Mouse (Mus musculus) spleen, postnatal 0 days (tissue): ENCODE data around the gene Cc2d2a. TPM values are rescaled to one million over a fixed set of nuclear protein-coding genes. Genes with fewer than 3 reads are reported as not detected.

Experiments
- polyA plus RNA-seq: library from polyadenylated mRNA; unstranded; fragments of >200 nt; fragmentation: Nextera tagmentation; extraction: Ambion mirVana; gene quantifications from 2 replicates; pipeline ENCODE4 v1.2.1, GENCODE M21; 2015

Cc2d2a gene
- polyA plus RNA-seq = 2.6 and 3.0 TPM in 2 replicates

DNA sequence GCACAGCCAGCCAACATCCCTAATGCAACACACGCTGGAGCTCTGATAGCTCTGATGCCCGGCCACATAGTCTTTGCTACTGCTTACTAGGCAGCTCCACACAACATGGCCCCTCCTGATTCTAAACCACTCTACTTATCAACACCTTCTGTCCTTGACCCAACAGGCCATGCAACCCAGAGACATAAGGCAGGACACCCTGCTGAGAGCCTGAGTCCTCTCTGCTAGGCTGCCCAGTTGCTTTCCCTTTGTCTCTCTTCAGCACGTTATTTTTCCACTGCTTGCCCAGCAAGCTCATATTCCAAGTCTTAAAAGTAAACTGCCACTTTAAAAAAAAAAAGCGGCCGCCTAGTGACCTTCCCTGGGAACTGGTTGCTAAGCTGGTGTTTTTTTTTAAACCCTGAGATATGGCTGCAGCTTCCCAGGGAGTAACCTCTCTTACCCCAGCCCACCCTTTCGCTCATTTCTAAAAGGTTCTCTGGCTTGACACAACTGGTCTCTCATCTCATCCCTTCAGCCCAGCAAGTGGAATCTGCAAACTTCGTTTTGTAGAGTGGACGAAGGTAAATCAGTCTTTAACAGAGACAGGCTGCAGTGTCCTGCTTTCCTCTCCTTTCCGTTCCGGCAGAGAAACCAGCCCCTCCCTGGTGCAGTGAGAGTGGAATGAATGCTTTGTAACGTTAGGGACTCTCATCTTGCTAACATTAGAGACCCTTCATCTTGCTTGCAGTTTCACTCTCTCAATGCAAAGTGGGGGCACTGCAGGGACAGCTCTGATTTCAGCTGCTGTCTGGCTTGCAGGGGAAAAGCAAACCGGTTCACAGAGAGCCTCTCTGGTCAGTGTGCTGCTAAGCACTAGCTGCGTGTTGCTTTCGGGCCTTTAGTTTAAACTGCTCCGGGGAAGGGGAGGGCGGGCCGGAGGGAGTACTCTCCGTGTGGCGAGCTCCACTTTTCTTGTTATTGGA, at the start of gene Cc2d2a:
TSS of gene Cc2d2a (plus strand) at position 350 of the 965 bp plus-strand sequence.

Other genes starting within 250 kb of the Cc2d2a start
- gene C1qtnf7, start 146.8 kb upstream of the Cc2d2a start, polyA plus RNA-seq = 12.1 and 12.9 TPM in 2 replicates
- gene Bst1, start 156.5 kb downstream of the Cc2d2a start, polyA plus RNA-seq = 12.3 and 15.3 TPM in 2 replicates
- gene Fbxl5, start 159.3 kb downstream of the Cc2d2a start, polyA plus RNA-seq = 24.9 and 28.3 TPM in 2 replicates
- gene Cd38, start 206.2 kb downstream of the Cc2d2a start, polyA plus RNA-seq = 9.5 and 12.1 TPM in 2 replicates